8 mouse cellular contexts compared by ENCODE assay signal in genomic region chr2:76406937-76407441, GRCm38 (mm10). TPM values are rescaled to one million over a fixed set of nuclear protein-coding genes. Genes with fewer than 3 reads are reported as not detected.
DNase-seq lines count a peak whose midpoint lies in the region; ATAC-seq lines count a peak whose summit lies in the region.

No protein-coding gene starts in this region.

- H3K4me2 ChIP-seq in hindbrain, embryonic 12.5 days (replicated peaks) = peak overlapping the region; percentile 76
- peak overlapping the region; percentile 60 for H3K4me2 ChIP-seq in lung, embryonic 16.5 days (ENCODE audit: low read depth, low read length)

- peaks cover 19% of the 10 kb centered on the region for H3K27me3 ChIP-seq in hindbrain, embryonic 12.5 days
- H3K27me3 ChIP-seq in lung, embryonic 16.5 days (ENCODE audit: control insufficient read depth, insufficient read depth, low read depth, low read length) = peaks cover 3% of the 10 kb centered on the region

- peak; percentile 74 for ATAC-seq in hindbrain, embryonic 12.5 days (ENCODE audit: low FRiP score)
- ATAC-seq in lung, embryonic 16.5 days (ENCODE audit: low read depth) = peak; percentile 61

- peak; percentile 73 for DNase-seq in ZHBTc4 (ENCODE audit: low read depth, low spot score)
- DNase-seq in cerebellum, postnatal 10 days = peak; percentile 86
- peak; percentile 46 to 55 for DNase-seq in frontal cortex, postnatal 25 days (ENCODE audit: low spot score in 2 of 2)
- DNase-seq in layer of hippocampus, postnatal 10 days (ENCODE audit: low spot score in 2 of 2) = peak; percentile 65 to 73
- peak; percentile 75 for DNase-seq in retina, postnatal 1 day
- DNase-seq in spleen, postnatal 14 days (ENCODE audit: low spot score in 2 of 2) = no peak

- WGBS in hindbrain, embryonic 12.5 days = under 1% methylated on average over 49 of the region's 49 CpGs
- under 1% methylated on average over 45 of the region's 49 CpGs for WGBS in lung, embryonic 16.5 days

- H3K4me1 ChIP-seq in hindbrain, embryonic 12.5 days = peaks cover 12% of the 10 kb centered on the region; the same call in 1 of the 2 replicates
- peaks cover 4% of the 10 kb centered on the region; the same call in 1 of the 2 replicates for H3K4me1 ChIP-seq in lung, embryonic 16.5 days (replicated peaks; ENCODE audit: control insufficient read depth, insufficient read depth, low read length)

- H3K27ac ChIP-seq in hindbrain, embryonic 12.5 days = peak overlapping the region; percentile 92
- H3K27ac ChIP-seq in lung, embryonic 16.5 days (ENCODE audit: low read length) = peak overlapping the region; percentile 38

- H3K36me3 ChIP-seq in hindbrain, embryonic 12.5 days = no peaks in the 10 kb centered on the region
- H3K36me3 ChIP-seq in lung, embryonic 16.5 days (ENCODE audit: control insufficient read depth, insufficient read depth, low read length) = no peaks in the 10 kb centered on the region

- no peaks in the 10 kb centered on the region for H3K9me3 ChIP-seq in hindbrain, embryonic 12.5 days (replicated peaks)
- no peaks in the 10 kb centered on the region for H3K9me3 ChIP-seq in lung, embryonic 16.5 days (ENCODE audit: control insufficient read depth, low read length)

- peak overlapping the region; percentile 89 for H3K9ac ChIP-seq in hindbrain, embryonic 12.5 days
- H3K9ac ChIP-seq in lung, embryonic 16.5 days (ENCODE audit: low read length) = peak overlapping the region; percentile 91

- peak overlapping the region; percentile 84 for H3K4me3 ChIP-seq in hindbrain, embryonic 12.5 days
- peak overlapping the region; percentile 95 for H3K4me3 ChIP-seq in lung, embryonic 16.5 days (ENCODE audit: low read length)

RNA-seq across cellular contexts. Expression of gene Osbpl6, which starts 0.7 kb away (rescaled TPM):
- polyA plus RNA-seq in hindbrain, embryonic 12.5 days (2016; fragmentation: Nextera tagmentation; extraction: Ambion mirVana) = 24.0 and 24.5 TPM in 2 replicates
- total RNA-seq in layer of hippocampus, postnatal 10 days (2021) = 10 to 100 TPM; 53.1 to 57.8 TPM
- 20.9 and 24.1 TPM in 2 replicates for polyA plus RNA-seq in lung, embryonic 16.5 days (2015; fragmentation: Nextera tagmentation; extraction: Ambion mirVana)

RNA-seq across cellular contexts. Expression of gene Rbm45, which starts 37.2 kb away (rescaled TPM):
- polyA plus RNA-seq in hindbrain, embryonic 12.5 days (2016; fragmentation: Nextera tagmentation; extraction: Ambion mirVana) = 18.4 and 22.0 TPM in 2 replicates
- 10 to 100 TPM; 38.8 to 42.1 TPM for total RNA-seq in layer of hippocampus, postnatal 10 days (2021)
- polyA plus RNA-seq in lung, embryonic 16.5 days (2015; fragmentation: Nextera tagmentation; extraction: Ambion mirVana) = 14.2 and 18.8 TPM in 2 replicates

RNA-seq across cellular contexts. Expression of gene Cyct, which starts 46.7 kb away (rescaled TPM):
- polyA plus RNA-seq in hindbrain, embryonic 12.5 days (2016; fragmentation: Nextera tagmentation; extraction: Ambion mirVana) = 0.51 TPM in 1 of 2 replicates, not detected in the other
- total RNA-seq in layer of hippocampus, postnatal 10 days (2021) = under 1 TPM in 1 of 2 experiments, not detected in 1; 0.56 TPM
- polyA plus RNA-seq in lung, embryonic 16.5 days (2015; fragmentation: Nextera tagmentation; extraction: Ambion mirVana) = not detected in 2 replicates

Comparison
In these comparisons a context has a peak if more than half of its experiments do, and no peak if none do; other contexts are left out.
1. DNase-seq: peak in ZHBTc4 (single experiment), cerebellum, postnatal 10 days (2 of 2), frontal cortex, postnatal 25 days (2 of 2), layer of hippocampus, postnatal 10 days (2 of 2) and retina, postnatal 1 day (single experiment); none in spleen, postnatal 14 days (0 of 2).